Mouse (Mus musculus) olfactory bulb, adult 2 months (tissue): Measurements from ENCODE around the gene Thsd7a.

Experiments used
- CTCF ChIP-seq: fragments of 200-500 bp; IDR thresholded peaks from 2 replicates; pipeline ENCODE4 v1.5.1; 2012; ENCODE audit warnings: low read depth, mild to moderate bottlenecking, low read length, moderate library complexity; ENCODE audit not compliant: insufficient read depth
- POLR2A ChIP-seq: fragments of 200-500 bp; IDR thresholded peaks from 2 replicates; pipeline ENCODE4 v1.6.1; 2012; ENCODE audit warnings: mild to moderate bottlenecking, low read depth, low read length, moderate library complexity; ENCODE audit not compliant: insufficient read depth

DNA sequence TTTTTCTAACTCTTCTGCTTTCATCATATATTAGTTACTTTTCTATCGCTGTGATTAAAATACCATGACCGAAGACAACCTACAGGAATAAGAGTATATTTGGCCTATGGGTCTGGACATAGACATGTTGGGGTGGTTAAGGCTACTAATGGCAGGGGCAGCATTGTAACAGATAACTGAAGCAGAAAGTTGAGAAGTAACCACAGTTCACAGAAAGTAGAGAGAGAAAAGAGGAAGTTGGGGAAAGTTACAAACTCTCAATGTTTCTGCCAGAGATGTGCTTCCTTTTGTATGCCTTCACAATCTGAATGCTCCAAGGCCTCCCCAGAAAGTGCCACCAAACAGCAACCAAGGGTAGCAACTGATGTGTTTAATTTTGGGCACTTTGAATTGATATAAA lies 303.7 kb downstream of the Thsd7a start:
- no peak for TF ChIP-seq POLR2A
- TF ChIP-seq CTCF, result no peak
